In the genomic region with DNA sequence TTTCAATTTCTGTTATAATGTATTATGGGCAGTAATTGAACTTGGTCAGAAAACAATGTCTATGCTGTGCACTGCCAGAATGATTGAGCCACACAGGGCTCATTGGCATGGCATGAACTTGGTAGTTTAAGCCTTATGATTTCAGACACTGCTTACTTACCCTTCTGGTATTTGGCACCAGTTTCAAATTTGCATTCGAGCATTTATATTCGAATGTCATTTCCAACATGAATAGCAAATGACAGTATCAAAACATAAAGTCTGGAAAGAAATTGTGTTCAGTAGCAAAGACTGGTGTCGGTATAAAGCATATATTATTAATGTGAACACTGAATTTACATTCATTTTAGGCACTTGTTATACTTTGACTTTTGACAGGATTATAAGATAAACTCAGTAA, we compare ENCODE assay signal across 24 mouse cellular contexts. TPM values are rescaled to one million over a fixed set of nuclear protein-coding genes. Genes with fewer than 3 reads are reported as not detected.
DNase-seq lines count a peak whose midpoint lies in the region; ATAC-seq and TF ChIP-seq lines count a peak whose summit lies in the region.
"Had no signal": no experiment of that assay in that cellular context is flagged by ENCODE, and none has a peak within 500 bp of the region (broad histone marks: within the 10 kb centered on the region; RNA-seq: fewer than 3 reads in every experiment).

No protein-coding gene starts in this region.

- DNase-seq in forebrain, embryonic 14.5 days (ENCODE audit: low spot score): peak; percentile 56
- DNase-seq in Muller cell, postnatal 12 days (ENCODE audit: inconsistent ontology term): peak; percentile 19
- no peak for DNase-seq in Patski (ENCODE audit: low read depth, low spot score)
- DNase-seq in brain, embryonic 14.5 days (ENCODE audit: low read depth): peak; percentile 61
- no peak for DNase-seq in ovary, adult 18-20 months (ENCODE audit: low spot score)
- DNase-seq in spleen, adult 18-20 months: no peak
- no peak for DNase-seq in lung, adult 2 months
- DNase-seq: adrenal gland, adult 2 months; adrenal gland, adult 8-10 months; adrenal gland, postnatal 10 days; adrenal gland, postnatal 14 days; adrenal gland, postnatal 25 days; adrenal gland, postnatal 36 days; B cell, adult 2 months; cerebellum, adult 11 months; cerebellum, adult 11-12 months; cerebellum, adult 18-20 months; cerebellum, adult 2 months; cerebellum, adult 8-10 months had no signal

- 75% methylated on average over 3 of the region's 3 CpGs for WGBS in forebrain, embryonic 14.5 days
- 79% methylated on average over 3 of the region's 3 CpGs for WGBS in forebrain, embryonic 13.5 days
- 89% methylated on average over 3 of the region's 3 CpGs for WGBS in lung, adult 2 months

- H3K36me3 ChIP-seq in forebrain, embryonic 14.5 days (ENCODE audit: control insufficient read depth, insufficient read depth, low read length): no peaks in the 10 kb centered on the region
- no peaks in the 10 kb centered on the region for H3K36me3 ChIP-seq in forebrain, embryonic 13.5 days (ENCODE audit: poor library complexity, severe bottlenecking)
- H3K36me3 ChIP-seq: G1E had no signal

- TF ChIP-seq CTCF in Patski (IDR thresholded peaks at IDR 0.05): no peak
- TF ChIP-seq CTCF in brain, embryonic 14.5 days (IDR thresholded peaks at IDR 0.05; ENCODE audit: borderline replicate concordance, extremely low read depth, insufficient read depth, insufficient read length): no peak
- TF ChIP-seq CTCF in lung, adult 2 months (IDR thresholded peaks at IDR 0.05; ENCODE audit: insufficient read depth, low read length): no peak

- ATAC-seq in forebrain, embryonic 14.5 days: no peak
- ATAC-seq in forebrain, embryonic 13.5 days: no peak
- peak; percentile 44 for ATAC-seq in Patski
- ATAC-seq: activated CD4-positive, CD25-positive, alpha-beta regulatory T cell, adult 4 months; CD4-positive, CD25-positive, alpha-beta regulatory T cell, adult 4 months had no signal

- in situ Hi-C loops in Patski (cut with MboI; ENCODE audit: low pct_unique_long_range_greater_than_20kb): no loop called here

- H3K27me3 ChIP-seq in forebrain, embryonic 14.5 days (replicated peaks; ENCODE audit: control insufficient read depth, insufficient read depth, low read length): no peaks in the 10 kb centered on the region
- no peaks in the 10 kb centered on the region for H3K27me3 ChIP-seq in forebrain, embryonic 13.5 days
- H3K27me3 ChIP-seq in Patski: no peaks in the 10 kb centered on the region
- H3K27me3 ChIP-seq: CH12.LX had no signal

- CTCF ChIA-PET in Patski (lab: Charles Lee): no interaction called here

- H3K9ac ChIP-seq in forebrain, embryonic 14.5 days (ENCODE audit: low read length): no peak overlapping the region
- no peak overlapping the region for H3K9ac ChIP-seq in forebrain, embryonic 13.5 days

- no peak for TF ChIP-seq POLR2A in brain, embryonic 14.5 days (IDR thresholded peaks at IDR 0.05; ENCODE audit: borderline replicate concordance, extremely low read depth, insufficient read depth, insufficient read length, poor library complexity, severe bottlenecking)
- TF ChIP-seq POLR2A in lung, adult 2 months (IDR thresholded peaks at IDR 0.05; ENCODE audit: borderline replicate concordance, extremely low read depth, low read depth, low read length): no peak

- no peak overlapping the region for H3K4me2 ChIP-seq in forebrain, embryonic 14.5 days (ENCODE audit: low read length)
- H3K4me2 ChIP-seq in forebrain, embryonic 13.5 days: no peak overlapping the region

- H3K27ac ChIP-seq in forebrain, embryonic 14.5 days (ENCODE audit: low read depth, low read length): no peak overlapping the region
- H3K27ac ChIP-seq in forebrain, embryonic 13.5 days: no peak overlapping the region

- H3K4me1 ChIP-seq in forebrain, embryonic 14.5 days (ENCODE audit: control insufficient read depth, insufficient read depth, low read length): peaks cover under 1% of the 10 kb centered on the region; the same call in 1 of the 2 replicates
- peaks cover 4% of the 10 kb centered on the region; the same call in 1 of the 2 replicates for H3K4me1 ChIP-seq in forebrain, embryonic 13.5 days
- H3K4me1 ChIP-seq in lung, adult 2 months (ENCODE audit: control insufficient read depth, insufficient read depth, low read length): no peaks in the 10 kb centered on the region

- POLR2A ChIA-PET in Patski (lab: Charles Lee): no interaction called here

- no peak overlapping the region for H3K4me3 ChIP-seq in forebrain, embryonic 14.5 days (ENCODE audit: low read depth, low read length)
- no peak overlapping the region for H3K4me3 ChIP-seq in forebrain, embryonic 13.5 days
- no peak overlapping the region for H3K4me3 ChIP-seq in lung, adult 2 months (replicated peaks; ENCODE audit: extremely low read depth, low read depth, low read length)

- H3K9me3 ChIP-seq in forebrain, embryonic 14.5 days (replicated peaks; ENCODE audit: control insufficient read depth, low read length): no peaks in the 10 kb centered on the region
- H3K9me3 ChIP-seq in forebrain, embryonic 13.5 days (replicated peaks): no peaks in the 10 kb centered on the region
- H3K9me3 ChIP-seq: G1E had no signal

RNA-seq across cellular contexts. Expression of a gene that starts 50.8 kb away (rescaled TPM):
- polyA plus RNA-seq in forebrain, embryonic 14.5 days (2014; fragmentation: Nextera tagmentation; extraction: Ambion mirVana): 64.7 and 94.0 TPM in 2 replicates
- 63.1 and 68.5 TPM in 2 replicates for polyA plus RNA-seq in forebrain, embryonic 13.5 days (2015; fragmentation: Nextera tagmentation; extraction: Ambion mirVana)
- 0.01 TPM for polyA plus RNA-seq in Patski (2021)
- 66.8 and 101 TPM in 2 replicates for polyA plus RNA-seq in brain, embryonic 14.5 days (2012; rRNA removed)
- polyA plus RNA-seq in lung, adult 2 months (2012; rRNA removed): 16.8 and 19.7 TPM in 2 replicates
- polyA plus RNA-seq: CD4-positive, CD25-positive, alpha-beta regulatory T cell, adult 4 months; G1E had no signal

Comparison
In these comparisons a context has a peak if more than half of its experiments do, and no peak if none do; other contexts are left out.
1. DNase-seq: peak in forebrain, embryonic 14.5 days (single experiment), Muller cell, postnatal 12 days (single experiment) and brain, embryonic 14.5 days (single experiment); none in Patski (single experiment), ovary, adult 18-20 months (single experiment), spleen, adult 18-20 months (0 of 2) and lung, adult 2 months (single experiment).
2. RNA of a gene that starts 50.8 kb away (polyA plus RNA-seq): 66.8 to 101 TPM in brain, embryonic 14.5 days, 63.1 to 68.5 TPM in forebrain, embryonic 13.5 days, 64.7 to 94.0 TPM in forebrain, embryonic 14.5 days and 16.8 to 19.7 TPM in lung, adult 2 months; 0.01 TPM in Patski (single experiment); every median in the first group is over 10 times any median in the second.